In the genomic region with DNA sequence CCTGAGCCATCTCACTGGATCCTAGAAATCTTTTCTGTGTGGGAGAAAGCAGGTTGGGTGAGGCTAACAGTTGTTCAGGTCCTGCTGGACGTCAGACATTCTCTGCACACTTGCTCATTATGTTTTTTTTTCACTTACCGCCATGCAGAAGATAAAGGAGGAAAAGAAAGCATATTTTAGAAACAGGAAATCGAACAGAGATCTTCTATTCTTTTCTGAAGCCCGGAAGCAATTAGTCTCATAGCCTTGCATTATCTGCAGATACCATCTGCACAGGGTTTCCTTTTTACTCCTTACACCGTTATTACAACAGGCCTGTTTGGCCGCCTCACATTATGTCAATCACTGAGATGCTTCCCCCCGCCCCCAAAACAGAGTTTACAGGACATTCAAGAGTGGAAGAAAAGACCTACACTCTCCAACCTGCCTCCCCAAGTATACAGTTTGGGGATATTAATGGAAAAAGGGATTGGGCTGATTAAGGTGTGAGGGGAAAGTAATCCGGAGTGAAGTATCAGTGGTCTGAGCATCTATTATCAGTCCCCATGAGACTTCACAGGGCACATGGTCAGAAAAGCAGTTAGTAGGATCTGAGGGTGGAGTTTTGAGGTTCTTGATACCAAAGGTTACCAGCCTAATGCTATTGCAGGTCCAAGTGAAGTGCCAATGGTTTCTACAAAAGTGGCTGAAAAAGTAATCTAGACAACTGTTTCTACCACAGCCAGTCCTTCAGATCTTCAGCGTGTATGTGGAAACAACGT, we compare ENCODE assay signal across 15 mouse cellular contexts. TPM values are rescaled to one million over a fixed set of nuclear protein-coding genes. Genes with fewer than 3 reads are reported as not detected.
DNase-seq lines count a peak whose midpoint lies in the region; ATAC-seq and TF ChIP-seq lines count a peak whose summit lies in the region.
"Had no signal": no experiment of that assay in that cellular context is flagged by ENCODE, and none has a peak within 500 bp of the region (broad histone marks: within the 10 kb centered on the region; RNA-seq: fewer than 3 reads in every experiment).

No protein-coding gene starts in this region.

- no peak for TF ChIP-seq CTCF in heart, postnatal 0 days (IDR thresholded peaks at IDR 0.05; ENCODE audit: low read depth)
- no peak for TF ChIP-seq CTCF in cerebellum, adult 2 months (IDR thresholded peaks at IDR 0.05; ENCODE audit: borderline replicate concordance, insufficient read depth, low read depth, low read length)

- peak; percentile 9 for DNase-seq in heart, postnatal 0 days (ENCODE audit: low spot score)
- DNase-seq in heart, postnatal 4 days = no peak
- DNase-seq in 416B (ENCODE audit: low read depth) = peak; percentile 94
- peak; percentile 51 for DNase-seq in lung, postnatal 10 days
- no peak for DNase-seq in retina, embryonic 14.5 days (ENCODE audit: low spot score)
- DNase-seq in cerebellum, adult 2 months = no peak
- no peak for DNase-seq in thymus, postnatal 14 days
- DNase-seq: cerebellum, adult 11-12 months; gastrocnemius, postnatal 25 days; right cerebral cortex, postnatal 4 days had no signal

- 44% methylated on average over 10 of the region's 10 CpGs for WGBS in heart, postnatal 0 days
- WGBS in cerebellum, adult 2 months = 64% methylated on average over 10 of the region's 10 CpGs

- no peaks in the 10 kb centered on the region for H3K9me3 ChIP-seq in heart, postnatal 0 days (replicated peaks; ENCODE audit: control insufficient read depth, low read length)
- H3K9me3 ChIP-seq: limb, embryonic 12.5 days; midbrain, embryonic 15.5 days had no signal

- no peak for TF ChIP-seq POLR2A in cerebellum, adult 2 months (IDR thresholded peaks at IDR 0.05; ENCODE audit: borderline replicate concordance, insufficient read depth, low read length)

- ATAC-seq in heart, postnatal 0 days (ENCODE audit: insufficient read depth, low read depth) = peak; percentile 36; the same call in 1 of the 2 replicates
- ATAC-seq: midbrain, embryonic 15.5 days had no signal

- 0 out of 2 replicates have a peak, but pooled peaks have one; percentile 61 for TF ChIP-seq EP300 in heart, postnatal 0 days (IDR thresholded peaks at IDR 0.05; ENCODE audit: low read depth)

- H3K27me3 ChIP-seq in heart, postnatal 0 days (ENCODE audit: control insufficient read depth, insufficient read depth, low read length) = no peaks in the 10 kb centered on the region
- no peaks in the 10 kb centered on the region for H3K27me3 ChIP-seq in cerebellum, adult 2 months (ENCODE audit: control insufficient read depth, insufficient read depth, low read length)
- H3K27me3 ChIP-seq: limb, embryonic 12.5 days had no signal

- no peaks in the 10 kb centered on the region for H3K36me3 ChIP-seq in heart, postnatal 0 days (replicated peaks; ENCODE audit: control insufficient read depth, insufficient read depth, low read length)
- H3K36me3 ChIP-seq: limb, embryonic 12.5 days; midbrain, embryonic 15.5 days had no signal

- no peak overlapping the region for H3K4me3 ChIP-seq in heart, postnatal 0 days (ENCODE audit: low read depth, low read length)
- no peak overlapping the region for H3K4me3 ChIP-seq in brown adipose tissue, adult 24 weeks (ENCODE audit: insufficient read depth, low read depth, low read length)
- no peak overlapping the region for H3K4me3 ChIP-seq in cerebellum, adult 2 months (replicated peaks; ENCODE audit: insufficient read depth, low read depth, low read length)
- H3K4me3 ChIP-seq: erythroblast, embryonic 14.5 days; limb, embryonic 12.5 days; midbrain, embryonic 15.5 days had no signal

- no peak overlapping the region for H3K27ac ChIP-seq in heart, postnatal 0 days (ENCODE audit: low read depth)
- H3K27ac ChIP-seq in brown adipose tissue, adult 24 weeks (replicated peaks; ENCODE audit: low read depth, low read length) = peak overlapping the region; percentile 6; the same call in 1 of the 2 replicates
- no peak overlapping the region for H3K27ac ChIP-seq in cerebellum, adult 2 months (ENCODE audit: insufficient read depth, low read length)
- H3K27ac ChIP-seq: hindbrain, embryonic 14.5 days; limb, embryonic 12.5 days; midbrain, embryonic 15.5 days had no signal

- no peak overlapping the region for H3K4me2 ChIP-seq in heart, postnatal 0 days (ENCODE audit: low read depth, low read length)
- H3K4me2 ChIP-seq: hindbrain, embryonic 14.5 days; limb, embryonic 12.5 days; midbrain, embryonic 15.5 days had no signal

- no peak overlapping the region for H3K9ac ChIP-seq in heart, postnatal 0 days (replicated peaks; ENCODE audit: low read depth, low read length)
- H3K9ac ChIP-seq: hindbrain, embryonic 14.5 days; limb, embryonic 12.5 days; midbrain, embryonic 15.5 days had no signal

- H3K4me1 ChIP-seq in heart, postnatal 0 days (ENCODE audit: control insufficient read depth, insufficient read depth) = no peaks in the 10 kb centered on the region
- H3K4me1 ChIP-seq in brown adipose tissue, adult 24 weeks (ENCODE audit: control insufficient read depth, insufficient read depth, insufficient read length, low read length) = peaks cover 5% of the 10 kb centered on the region; the same call in 1 of the 2 replicates
- no peaks in the 10 kb centered on the region for H3K4me1 ChIP-seq in cerebellum, adult 2 months (ENCODE audit: control insufficient read depth, insufficient read depth, low read length)
- H3K4me1 ChIP-seq: limb, embryonic 12.5 days; midbrain, embryonic 15.5 days had no signal

RNA-seq across cellular contexts. Expression of a gene that starts 40.2 kb away (rescaled TPM):
- total RNA-seq in heart, postnatal 0 days (2014; rRNA removed; ENCODE audit: low replicate concordance) = 37.1 and 43.9 TPM in 2 replicates
- polyA plus RNA-seq in heart, postnatal 0 days (2015; fragmentation: Nextera tagmentation; extraction: Ambion mirVana) = 98.4 and 102 TPM in 2 replicates
- total RNA-seq in heart, postnatal 4 days (2021) = 100 to 1,000 TPM; 102 to 105 TPM
- polyA plus RNA-seq in brown adipose tissue, adult 24 weeks (2012; ENCODE audit: insufficient read depth, insufficient read length, missing spikeins) = 44.5 and 46.4 TPM in 2 replicates
- 104 and 107 TPM in 2 replicates for polyA plus RNA-seq in cerebellum, adult 2 months (2012; rRNA removed)

RNA-seq across cellular contexts. Expression of a gene that starts 40.3 kb away (rescaled TPM):
- 0.50 and 4.1 TPM in 2 replicates for total RNA-seq in heart, postnatal 0 days (2014; rRNA removed; ENCODE audit: low replicate concordance)
- 1.5 and 1.8 TPM in 2 replicates for polyA plus RNA-seq in heart, postnatal 0 days (2015; fragmentation: Nextera tagmentation; extraction: Ambion mirVana)
- 1 to 10 TPM; 2.3 to 3.4 TPM for total RNA-seq in heart, postnatal 4 days (2021)
- polyA plus RNA-seq in brown adipose tissue, adult 24 weeks (2012; ENCODE audit: insufficient read depth, insufficient read length, missing spikeins) = 3.0 and 5.2 TPM in 2 replicates
- polyA plus RNA-seq in cerebellum, adult 2 months (2012; rRNA removed) = 8.7 and 9.5 TPM in 2 replicates

RNA-seq across cellular contexts. Expression of a gene that starts 45.1 kb away (rescaled TPM):
- 6.5 and 7.4 TPM in 2 replicates for total RNA-seq in heart, postnatal 0 days (2014; rRNA removed; ENCODE audit: low replicate concordance)
- polyA plus RNA-seq in heart, postnatal 0 days (2015; fragmentation: Nextera tagmentation; extraction: Ambion mirVana) = 2.4 and 2.8 TPM in 2 replicates
- total RNA-seq in heart, postnatal 4 days (2021) = 10 to 100 TPM; 42.8 to 47.1 TPM
- 0.40 and 0.67 TPM in 2 replicates for polyA plus RNA-seq in brown adipose tissue, adult 24 weeks (2012; ENCODE audit: insufficient read depth, insufficient read length, missing spikeins)
- 15.2 and 15.8 TPM in 2 replicates for polyA plus RNA-seq in cerebellum, adult 2 months (2012; rRNA removed)
- polyA plus RNA-seq: erythroblast, embryonic 14.5 days had no signal

RNA-seq across cellular contexts. Expression of a gene that starts 55.7 kb away (rescaled TPM):
- total RNA-seq in heart, postnatal 0 days (2014; rRNA removed; ENCODE audit: low replicate concordance) = 341 and 419 TPM in 2 replicates
- 246 and 247 TPM in 2 replicates for polyA plus RNA-seq in heart, postnatal 0 days (2015; fragmentation: Nextera tagmentation; extraction: Ambion mirVana)
- total RNA-seq in heart, postnatal 4 days (2021) = 100 to 1,000 TPM; 208 to 224 TPM
- polyA plus RNA-seq in brown adipose tissue, adult 24 weeks (2012; ENCODE audit: insufficient read depth, insufficient read length, missing spikeins) = 283 and 306 TPM in 2 replicates
- 426 and 451 TPM in 2 replicates for polyA plus RNA-seq in cerebellum, adult 2 months (2012; rRNA removed)

RNA-seq across cellular contexts. Expression of a gene that starts 57.8 kb away (rescaled TPM):
- total RNA-seq in heart, postnatal 0 days (2014; rRNA removed; ENCODE audit: low replicate concordance) = not detected in 2 replicates
- 0.34 and 0.49 TPM in 2 replicates for polyA plus RNA-seq in heart, postnatal 0 days (2015; fragmentation: Nextera tagmentation; extraction: Ambion mirVana)
- under 1 TPM; 0.63 to 0.71 TPM for total RNA-seq in heart, postnatal 4 days (2021)
- 0.79 and 1.4 TPM in 2 replicates for polyA plus RNA-seq in brown adipose tissue, adult 24 weeks (2012; ENCODE audit: insufficient read depth, insufficient read length, missing spikeins)
- polyA plus RNA-seq in cerebellum, adult 2 months (2012; rRNA removed) = 0.44 and 0.51 TPM in 2 replicates

Comparison
In these comparisons a context has a peak if more than half of its experiments do, and no peak if none do; other contexts are left out.
1. DNase-seq: peak in heart, postnatal 0 days (single experiment), 416B (single experiment) and lung, postnatal 10 days (single experiment); none in heart, postnatal 4 days (single experiment), retina, embryonic 14.5 days (single experiment), cerebellum, adult 2 months (0 of 2) and thymus, postnatal 14 days (single experiment).